Mouse (Mus musculus) stomach, adult 2 months (tissue): ENCODE measurements around the gene Cacng7. TPM values are rescaled to one million over a fixed set of nuclear protein-coding genes. Genes with fewer than 3 reads are reported as not detected.

Source experiments
- polyA plus RNA-seq: library from polyadenylated mRNA; depleted of rRNA; stranded (reverse); fragments of >200 nt; gene quantifications from 2 replicates; pipeline ENCODE4 v1.2.3, GENCODE M21; 2012; rRNA removed

Cacng7 gene
- polyA plus RNA-seq: 7.7 and 10.2 TPM in 2 replicates

DNA sequence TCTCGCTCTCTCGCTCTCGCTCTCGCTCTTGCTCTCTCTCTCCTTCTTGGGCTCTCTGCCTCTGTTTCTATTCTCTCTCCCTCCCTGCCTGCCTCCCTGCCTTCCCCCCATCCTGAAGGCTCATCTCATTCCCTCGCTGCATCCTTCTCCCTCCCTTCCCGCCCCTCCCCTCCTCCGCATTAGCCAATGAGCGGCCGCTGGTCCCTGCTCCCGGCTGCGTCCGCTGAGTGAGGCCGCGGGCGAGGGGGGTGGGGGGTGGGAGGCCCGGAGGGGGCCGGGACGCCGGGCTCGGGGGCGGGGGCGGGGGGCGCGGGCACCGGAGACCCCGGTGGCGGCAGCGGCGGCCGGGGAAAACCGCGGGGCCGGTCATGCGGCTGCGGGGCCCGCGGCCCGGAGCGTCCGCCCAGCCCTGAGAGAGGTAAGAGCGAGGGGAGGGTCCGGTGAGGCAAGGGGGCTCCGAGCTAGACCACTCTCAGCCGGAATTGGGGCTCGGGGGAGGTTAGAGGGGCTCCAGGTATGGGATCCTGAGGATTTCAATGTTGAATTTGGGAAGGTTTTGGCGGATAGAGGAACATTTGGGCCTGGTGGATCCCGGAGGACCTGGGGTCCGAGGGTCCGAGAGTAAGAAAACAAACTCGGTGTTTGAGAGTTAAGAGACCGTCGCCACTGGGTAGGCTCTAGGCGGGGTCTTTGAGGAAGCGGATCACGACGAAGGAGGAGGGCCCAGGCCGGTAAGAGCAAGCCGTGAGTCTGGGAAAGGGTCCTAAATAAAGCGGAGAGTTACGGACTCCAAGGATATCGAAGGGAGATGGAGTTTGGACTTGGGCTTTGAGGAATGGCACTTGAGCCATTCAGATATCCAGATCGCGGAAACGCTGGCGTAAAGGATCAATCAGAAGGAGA is at the start of gene Cacng7:
Gene Cacng7 (plus strand): TSS at position 337 of the 903 bp plus-strand sequence.

DNA sequence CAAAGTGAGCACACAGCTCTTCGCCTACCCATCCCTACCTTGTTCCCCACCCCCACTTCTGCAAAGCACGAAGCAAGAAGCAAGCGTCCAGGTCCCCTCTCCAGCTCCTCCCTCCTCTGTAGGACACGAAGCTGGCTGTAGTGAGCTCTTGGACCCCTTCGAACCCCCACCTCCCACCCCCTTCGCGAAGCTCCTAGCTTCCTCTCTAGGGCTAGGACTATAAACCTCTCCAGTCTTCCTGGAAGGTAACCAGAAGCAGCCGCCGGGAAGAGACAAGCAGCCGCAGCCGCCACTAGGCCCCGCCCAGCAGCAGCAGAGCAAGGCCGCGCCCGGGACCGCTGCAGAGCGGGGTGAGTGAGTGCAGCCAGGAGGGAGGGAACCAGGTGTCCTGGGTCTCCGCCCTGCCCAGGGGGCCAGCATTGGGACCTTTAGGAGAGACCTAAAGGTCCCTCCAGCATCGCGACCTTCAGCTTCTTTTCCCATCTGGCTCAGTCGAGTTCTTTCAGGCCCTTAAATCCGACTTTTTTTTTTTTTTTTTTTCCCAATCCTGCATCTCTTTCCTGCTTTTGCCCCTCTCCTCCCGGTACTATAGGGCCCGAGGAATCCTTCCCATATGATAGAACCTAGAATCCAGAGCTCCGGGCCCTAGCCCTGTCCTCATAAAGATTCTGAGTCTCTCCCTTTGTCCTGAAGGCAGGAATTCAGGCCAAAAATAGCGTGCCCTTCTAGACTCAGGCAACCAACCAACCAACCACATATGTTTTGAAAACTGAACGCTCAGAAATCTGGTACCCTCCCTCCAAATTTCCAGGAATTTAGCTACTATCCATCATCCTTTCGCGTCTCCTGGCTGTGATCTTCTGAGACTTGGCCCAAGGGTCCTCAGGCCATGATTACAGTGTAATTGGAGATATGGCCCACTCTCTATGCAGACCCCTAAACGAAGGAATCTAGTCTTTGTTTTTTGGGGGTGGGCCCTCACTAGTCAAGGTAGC is 43.5 kb upstream of the Cacng7 start, which contains the start of the genes Myadm and Prkcg:
Gene Myadm (plus strand): TSS at position 105 of the 995 bp plus-strand sequence.
Gene Prkcg (plus strand): TSS at position 204 of the 995 bp plus-strand sequence.

DNA sequence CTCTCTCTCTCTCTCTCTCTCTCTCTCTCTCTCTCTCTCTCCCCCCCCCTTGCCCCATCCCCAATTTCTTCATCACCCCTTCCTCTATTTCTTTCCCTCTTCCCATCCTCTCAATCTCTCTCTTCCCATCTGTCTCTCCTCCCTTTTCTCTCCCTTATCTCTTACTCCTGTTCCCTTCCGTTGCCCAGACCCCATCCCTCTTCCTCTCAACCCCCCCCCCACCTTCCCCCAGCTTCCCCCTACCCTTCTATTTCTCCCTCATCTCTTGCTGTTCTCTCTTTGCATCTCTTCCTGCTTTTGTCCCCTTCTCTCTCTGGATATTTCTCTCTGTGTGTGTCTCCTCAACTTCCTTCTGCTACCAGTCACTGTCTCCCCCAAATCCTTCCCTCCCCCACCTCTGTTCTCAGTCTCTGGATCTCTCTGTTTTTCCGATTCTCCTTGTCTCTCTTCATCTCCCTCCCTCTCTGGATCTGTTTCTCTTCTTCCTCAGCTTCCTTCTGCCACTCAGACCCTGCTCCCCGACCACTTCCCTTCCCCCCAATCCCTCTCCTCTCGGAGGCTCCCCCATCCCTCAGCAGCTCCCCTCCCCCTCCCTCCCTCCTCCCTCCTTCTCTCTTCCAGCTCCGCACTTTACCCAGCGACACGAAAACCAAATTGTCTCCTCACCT is 57.8 kb downstream of the Cacng7 start, which contains the start of gene Cacng8:
Gene Cacng8 (plus strand): TSS at position 271 of the 668 bp plus-strand sequence.

Other genes starting within 250 kb of the Cacng7 start
- 0.02 TPM in 1 of 2 replicates, not detected in the other for gene AU018091, start 163.8 kb upstream of the Cacng7 start, polyA plus RNA-seq
- 0.02 TPM in 2 replicates for gene Nlrp12, start 83.2 kb upstream of the Cacng7 start, polyA plus RNA-seq
- 171 and 218 TPM in 2 replicates for gene Myadm, start 43.9 kb upstream of the Cacng7 start, polyA plus RNA-seq
- gene Prkcg, start 43.8 kb upstream of the Cacng7 start, polyA plus RNA-seq: 1.0 and 1.2 TPM in 2 replicates
- 0.11 and 0.17 TPM in 2 replicates for gene Cacng8, start 57.7 kb downstream of the Cacng7 start, polyA plus RNA-seq
- gene Cacng6, start 91.2 kb downstream of the Cacng7 start, polyA plus RNA-seq: 0.18 and 0.81 TPM in 2 replicates
- 0.16 TPM in 1 of 2 replicates, not detected in the other for gene Tarm1, start 169.7 kb downstream of the Cacng7 start, polyA plus RNA-seq